Mouse (Mus musculus) lung, postnatal 0 days (tissue): Measurements from ENCODE around the gene Rps21.

ENCODE experiments used
- CTCF ChIP-seq: IDR thresholded peaks from 2 replicates; pipeline ENCODE4 v1.5.1; 2016; ENCODE audit warnings: antibody characterized with exemption, mild to moderate bottlenecking
- EP300 ChIP-seq: IDR thresholded peaks from 2 replicates; pipeline ENCODE4 v1.6.1; 2016; ENCODE audit warnings: antibody characterized with exemption, mild to moderate bottlenecking, control low read depth

DNA sequence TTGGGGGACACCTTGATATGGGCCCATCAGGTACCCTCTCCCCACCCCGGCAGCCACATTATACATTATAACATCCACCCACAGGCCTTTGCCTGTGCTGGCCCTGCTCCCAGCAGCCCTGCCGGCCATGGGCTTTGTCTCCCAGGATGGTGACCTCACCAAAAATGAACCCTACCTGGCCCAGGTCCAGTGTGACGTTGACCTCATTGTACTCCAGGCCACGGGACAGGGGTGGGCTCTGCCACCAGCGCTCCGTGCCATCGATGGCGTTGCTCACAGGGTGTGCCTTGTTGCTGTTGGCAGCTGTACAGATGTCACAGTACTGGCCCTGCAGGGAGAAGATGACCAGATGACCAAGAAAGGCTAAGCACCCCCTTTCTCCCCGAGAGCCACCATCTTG lies 36.1 kb upstream of the Rps21 start:
- TF ChIP-seq CTCF (no peak), EP300 (no peak)
